Mouse (Mus musculus): ENCODE measurements around the gene Plxdc1.

The Plxdc1 gene

DNA sequence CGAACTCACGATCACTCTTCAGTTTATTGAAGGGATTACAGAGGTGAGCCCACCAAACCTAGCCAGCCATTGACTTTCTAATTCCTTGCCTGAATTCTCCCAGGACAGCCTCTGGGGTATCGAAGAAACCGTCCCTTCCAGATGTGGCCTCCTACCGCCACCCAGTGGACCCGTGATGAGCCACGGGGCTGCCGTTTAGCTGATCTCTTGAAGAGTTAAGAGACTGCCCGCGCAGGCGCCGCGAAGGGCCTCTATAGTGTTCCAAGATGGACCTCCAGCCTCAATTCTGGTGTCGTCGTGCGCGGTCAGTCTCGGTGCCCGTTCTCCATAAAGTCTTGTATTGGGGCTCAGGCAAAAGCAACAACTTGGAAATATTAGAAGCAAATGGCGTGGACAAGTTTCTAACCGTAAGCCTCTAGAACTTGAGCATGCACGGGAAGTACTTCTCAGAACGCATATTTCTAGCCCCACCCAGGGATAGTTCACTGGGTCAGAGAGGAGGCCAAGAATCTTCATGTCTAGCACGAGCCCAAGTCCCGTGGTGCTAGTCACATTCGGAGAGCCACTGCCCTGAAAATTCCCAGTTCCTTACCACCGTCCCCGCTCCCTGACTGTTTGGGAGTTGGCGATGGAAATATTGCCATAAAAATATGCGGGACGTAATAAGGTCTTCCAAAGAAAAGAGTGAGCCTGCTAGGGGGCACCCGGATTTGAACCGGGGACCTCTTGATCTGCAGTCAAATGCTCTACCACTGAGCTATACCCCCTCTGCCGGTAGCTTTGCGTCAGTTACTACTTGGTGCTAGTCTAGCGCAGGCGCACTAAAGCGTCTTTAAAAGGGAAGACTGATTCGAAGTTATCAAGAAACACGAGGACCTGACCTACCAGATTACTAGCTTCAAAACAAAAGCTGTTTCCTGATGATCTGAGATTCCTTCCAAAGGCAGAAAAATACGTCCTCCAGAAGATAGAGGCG, 1.6 kb upstream of the Plxdc1 start:
- DNase-seq (ENCODE audit: low spot score), result peak; percentile 85

DNA sequence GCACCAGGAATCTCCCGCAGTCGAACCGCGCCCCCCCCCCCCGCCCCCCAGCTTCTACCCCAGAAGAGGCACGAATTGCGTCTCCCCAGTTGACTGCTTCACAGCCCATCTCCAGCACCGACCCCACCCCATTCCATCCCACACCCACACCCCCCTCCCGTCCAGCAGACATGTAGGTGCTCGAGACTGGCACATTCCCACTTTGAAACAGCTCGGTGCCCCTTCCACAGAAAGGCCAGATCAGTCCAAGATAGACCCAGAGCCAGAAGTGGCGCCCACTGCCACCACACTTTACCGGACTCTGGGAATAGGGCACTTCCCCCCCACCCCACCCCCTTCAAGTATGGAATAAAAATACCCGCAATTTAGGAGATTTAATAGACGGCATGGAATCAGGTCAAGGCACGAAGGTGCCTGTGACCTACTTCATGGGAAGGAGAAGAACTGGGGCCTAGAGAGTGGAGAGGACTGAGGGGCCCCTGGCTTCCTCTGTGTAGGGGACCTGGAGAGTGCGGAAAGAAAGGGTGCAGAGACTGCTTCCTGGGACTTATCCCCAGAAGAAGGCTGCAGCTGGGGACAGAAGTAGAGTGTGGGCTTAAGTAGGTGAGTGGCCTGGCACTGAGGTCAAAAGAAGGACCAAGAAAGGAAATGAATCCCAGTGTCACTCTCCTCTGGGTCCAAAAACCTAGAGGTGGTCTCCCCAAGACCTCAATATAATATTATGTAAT, 658 bp upstream of the Plxdc1 start:
- DNase-seq (ENCODE audit: low spot score), result no peak

DNA sequence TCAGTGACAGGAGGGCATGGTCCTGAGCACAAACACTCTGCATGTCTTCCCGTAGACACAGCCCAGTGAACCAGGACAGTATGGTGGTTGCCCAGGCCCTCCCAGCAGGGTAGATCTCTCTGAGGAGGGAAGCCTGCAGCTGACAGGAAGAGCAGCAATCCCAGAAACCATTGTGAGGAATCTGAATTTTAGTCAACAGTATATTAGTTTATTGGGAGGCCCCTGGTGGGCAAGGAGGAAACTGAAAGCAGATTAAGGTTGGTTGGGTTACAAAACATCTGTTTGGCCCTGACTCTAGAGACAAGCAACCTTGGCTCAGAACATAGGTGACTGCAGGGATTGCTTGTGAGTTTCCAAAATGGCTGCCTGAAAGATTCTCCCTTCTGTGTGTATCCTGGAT, 2.3 kb downstream of the Plxdc1 start:
- DNase-seq (ENCODE audit: low spot score), result no peak

DNA sequence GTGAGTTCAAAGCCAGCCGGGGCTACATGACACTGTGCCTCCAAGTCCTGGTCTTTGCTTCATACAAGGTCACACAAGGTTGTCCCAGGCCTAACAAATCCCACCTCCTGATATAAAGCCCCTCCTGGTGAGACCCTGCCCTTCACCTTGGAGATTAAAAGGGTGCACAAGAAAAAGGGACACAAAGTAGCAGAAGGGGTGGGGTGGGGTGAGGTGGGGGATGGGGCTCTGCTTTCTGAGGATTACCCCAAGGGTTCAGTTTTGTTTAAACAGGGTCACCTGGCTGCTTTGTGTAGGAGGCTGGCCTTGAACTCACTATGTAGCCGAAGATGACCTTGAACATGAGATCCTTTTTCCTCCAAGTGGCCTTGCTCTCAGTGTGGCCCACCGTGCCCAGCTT, 2.7 kb downstream of the Plxdc1 start:
- no peak for DNase-seq (ENCODE audit: low spot score)

DNA sequence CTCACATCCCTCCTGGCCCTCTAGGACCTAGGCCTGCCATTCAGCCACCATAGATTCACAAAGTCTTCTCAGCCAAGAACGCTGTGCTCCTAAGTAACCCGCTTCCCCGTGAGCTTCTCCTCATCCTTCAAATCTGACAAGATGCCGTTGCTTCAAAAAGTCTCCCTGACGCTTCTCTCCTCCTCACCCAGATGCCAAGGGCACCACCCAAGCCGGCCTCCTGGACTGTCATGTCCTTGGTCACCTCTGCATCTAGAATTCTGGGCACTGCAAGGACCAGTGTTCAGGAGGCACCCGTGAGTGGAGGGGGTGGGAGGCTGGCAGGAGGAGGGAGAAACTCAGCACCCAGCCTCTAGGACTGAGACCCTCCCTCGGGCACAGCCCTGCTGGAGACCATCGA, 3.5 kb downstream of the Plxdc1 start:
- DNase-seq (ENCODE audit: low spot score), result no peak

DNA sequence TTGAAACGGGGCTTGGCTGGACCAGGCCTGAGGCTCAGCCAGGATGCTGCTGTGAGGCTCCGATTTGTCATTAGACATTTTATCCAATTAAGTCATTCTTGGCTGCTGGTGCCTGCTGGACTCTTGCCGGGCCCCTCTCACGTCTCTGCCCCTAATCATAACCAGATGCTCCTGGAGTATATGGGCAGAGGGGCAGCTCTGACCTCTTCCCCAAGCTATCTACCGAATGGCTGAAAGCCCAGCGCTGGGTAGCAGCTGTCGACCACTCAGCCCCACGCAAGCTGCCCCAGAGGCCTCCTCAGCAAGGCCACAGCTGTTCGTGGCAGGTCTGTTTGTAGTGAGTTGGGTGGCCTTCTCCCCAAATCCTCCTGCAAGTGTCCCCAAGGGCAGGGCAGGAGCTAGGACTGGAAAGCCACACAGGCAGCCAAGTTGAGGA, 5.7 kb downstream of the Plxdc1 start:
- DNase-seq (ENCODE audit: low spot score), result no peak

DNA sequence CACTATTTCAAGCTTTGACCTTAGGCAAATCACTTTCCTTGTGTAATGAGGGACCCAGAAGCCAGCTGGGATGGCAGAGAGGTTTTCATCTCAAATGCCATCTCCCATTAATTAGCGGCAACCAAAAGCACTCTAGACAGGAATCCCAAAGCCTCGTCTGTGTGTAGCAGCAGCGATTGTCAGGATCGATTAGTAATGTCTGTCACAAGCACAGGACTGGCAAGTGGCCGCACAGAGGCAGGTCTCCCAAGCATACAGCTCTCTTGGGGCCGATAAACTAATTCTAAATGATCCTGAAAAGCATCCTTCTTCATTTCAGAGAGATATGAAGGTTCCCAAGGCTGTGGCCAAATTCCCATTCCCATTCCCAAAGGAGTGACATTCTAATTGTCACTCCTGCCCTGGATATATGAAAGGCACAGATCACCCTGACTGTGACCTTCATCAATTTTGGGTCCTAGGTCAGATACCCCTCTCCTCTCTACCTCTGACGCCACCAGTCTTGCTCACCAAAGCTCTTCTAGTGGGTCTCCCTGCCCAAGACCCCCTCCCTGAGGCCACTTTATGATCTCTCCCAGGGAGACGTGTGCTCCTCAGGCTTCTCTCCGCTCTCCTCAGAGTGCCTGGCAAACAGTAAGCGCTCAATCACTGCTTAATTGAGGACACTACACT, 6.3 kb downstream of the Plxdc1 start:
- DNase-seq (ENCODE audit: low spot score), result no peak

DNA sequence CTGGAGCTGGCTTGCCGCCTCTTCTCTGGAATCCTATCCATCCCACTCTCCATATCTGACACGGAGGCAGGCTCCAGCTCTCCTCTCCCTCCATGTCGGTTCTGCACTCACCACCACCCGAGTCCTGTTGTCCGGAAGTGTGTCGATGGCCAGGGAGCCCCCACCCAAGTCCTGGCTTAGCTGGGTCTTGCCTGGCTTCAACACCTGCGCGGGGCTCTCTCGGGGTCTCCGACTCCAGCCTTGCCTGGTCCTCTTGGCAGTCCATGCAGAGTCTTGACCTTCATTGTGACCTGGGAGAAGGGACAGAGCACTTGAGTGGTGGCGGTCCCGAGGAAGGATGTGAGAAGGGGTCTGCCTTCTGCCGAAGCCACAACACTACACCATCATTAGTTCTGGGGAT, 7.9 kb downstream of the Plxdc1 start:
- no peak for DNase-seq (ENCODE audit: low spot score)

DNA sequence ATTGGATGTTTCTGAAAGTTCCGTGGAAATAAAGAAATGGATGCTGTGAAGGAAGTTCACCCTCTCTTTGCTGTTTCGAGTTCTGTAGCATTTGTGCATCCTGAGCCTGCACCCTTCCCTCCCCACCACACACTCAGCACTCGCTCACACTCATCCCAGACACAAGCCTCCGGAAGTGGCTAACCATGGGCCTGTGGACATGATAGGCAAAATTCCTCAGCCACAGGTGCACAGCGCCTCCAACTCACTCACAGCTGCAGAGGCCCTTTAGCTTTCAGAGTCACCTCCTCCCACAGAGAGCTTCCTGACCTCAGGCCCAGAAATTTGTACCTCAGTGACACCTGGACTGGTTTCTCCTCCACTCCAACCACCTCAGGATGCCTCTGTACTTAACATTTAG, 8.4 kb downstream of the Plxdc1 start:
- no peak for DNase-seq (ENCODE audit: low spot score)

DNA sequence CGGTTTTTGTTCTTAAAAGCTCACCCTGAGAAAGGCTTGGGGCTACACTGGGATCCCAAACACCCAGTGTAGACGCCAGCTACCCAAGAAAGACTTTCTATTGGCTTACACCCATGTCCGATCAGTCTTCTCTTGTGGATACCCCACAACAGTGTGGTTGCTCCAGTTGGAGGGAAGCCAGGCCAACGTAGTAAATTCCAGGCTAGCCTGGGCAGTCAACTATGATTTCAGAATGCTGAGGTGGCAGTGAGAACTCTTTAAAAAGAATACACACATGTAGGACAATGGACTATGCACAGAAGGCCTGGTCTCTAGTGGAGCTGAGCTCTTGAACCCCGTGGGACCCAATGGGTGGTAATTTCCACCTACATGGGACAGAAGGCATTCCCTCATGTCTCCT, 11.5 kb downstream of the Plxdc1 start:
- DNase-seq (ENCODE audit: low spot score), result no peak

DNA sequence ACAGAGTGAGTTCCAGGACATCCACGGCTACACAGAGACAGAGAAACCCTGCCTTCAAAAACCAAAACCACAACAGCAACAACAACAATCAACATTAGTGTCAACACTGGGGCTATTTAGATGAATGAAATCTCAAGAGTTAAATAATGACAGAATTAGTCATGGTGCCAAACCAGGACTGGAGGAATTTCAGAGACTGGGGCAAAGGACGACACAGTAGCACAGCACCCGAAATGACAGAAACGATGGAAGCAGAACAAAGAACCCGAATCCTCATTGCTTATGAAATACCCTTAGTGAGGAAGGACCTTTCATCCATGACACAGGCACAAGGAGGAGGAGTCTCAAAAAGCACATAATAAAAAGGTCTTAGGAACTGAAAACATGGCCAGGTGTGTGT, 12.1 kb downstream of the Plxdc1 start:
- no peak for DNase-seq (ENCODE audit: low spot score)

DNA sequence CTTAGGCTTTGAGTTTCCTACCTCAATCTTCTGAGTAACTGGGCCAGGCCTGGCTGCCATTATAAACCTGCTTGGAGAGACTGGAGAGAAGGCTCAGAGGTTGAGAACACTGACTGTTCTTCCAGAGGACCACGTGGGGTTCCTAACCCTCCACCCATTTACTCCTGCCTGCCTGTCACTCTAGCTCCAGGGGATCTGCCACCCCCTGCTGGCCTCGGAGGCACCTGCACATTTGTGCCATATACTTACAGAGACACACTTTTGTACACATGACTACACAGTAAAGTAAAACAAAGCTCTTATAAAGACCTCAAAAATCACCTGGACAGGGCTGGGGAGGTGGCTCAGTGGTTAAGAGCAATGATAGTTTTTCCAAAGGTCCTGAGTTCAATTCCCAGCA, 13.8 kb downstream of the Plxdc1 start:
- DNase-seq (ENCODE audit: low spot score), result no peak

DNA sequence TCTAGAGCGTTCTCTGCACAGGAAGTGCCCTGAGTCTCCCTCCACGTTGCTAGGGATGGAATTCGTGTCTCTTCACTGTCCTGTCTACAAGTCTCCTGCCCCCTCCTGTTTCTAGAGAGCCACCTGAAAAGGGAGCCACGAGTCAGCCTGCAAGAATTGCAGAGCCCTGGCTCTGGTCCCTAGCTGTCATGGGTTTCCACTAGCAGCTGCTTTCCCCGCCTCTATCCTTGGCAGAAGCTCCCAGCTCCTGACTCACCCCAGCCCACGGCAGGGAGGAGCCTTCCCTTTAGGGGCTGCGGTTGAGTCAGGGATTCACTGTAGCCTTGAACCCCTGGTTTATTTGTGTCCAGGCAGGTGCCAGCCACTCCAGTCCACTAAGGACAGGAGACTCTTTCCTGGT, 15.0 kb downstream of the Plxdc1 start:
- DNase-seq (ENCODE audit: low spot score), result no peak

DNA sequence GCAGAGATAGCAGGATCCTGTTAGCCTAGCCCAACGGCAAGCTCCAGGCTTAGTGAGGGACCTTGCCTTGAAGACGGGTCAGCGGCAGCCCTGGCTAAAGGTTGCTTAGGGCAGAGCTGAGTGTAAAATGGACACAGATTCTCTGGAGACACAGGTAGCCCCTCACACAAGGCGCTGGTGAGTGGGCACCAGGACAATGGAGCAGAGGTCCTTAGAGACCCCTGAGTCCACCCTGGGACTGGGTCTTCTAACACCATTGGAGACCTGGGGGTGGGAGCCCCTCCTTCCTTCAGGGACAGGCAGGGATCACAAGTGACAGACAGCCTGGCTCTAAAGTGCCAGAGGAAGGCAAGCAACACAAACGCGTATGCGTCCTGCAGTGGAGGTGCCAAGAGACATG, 15.5 kb downstream of the Plxdc1 start:
- no peak for DNase-seq (ENCODE audit: low spot score)

DNA sequence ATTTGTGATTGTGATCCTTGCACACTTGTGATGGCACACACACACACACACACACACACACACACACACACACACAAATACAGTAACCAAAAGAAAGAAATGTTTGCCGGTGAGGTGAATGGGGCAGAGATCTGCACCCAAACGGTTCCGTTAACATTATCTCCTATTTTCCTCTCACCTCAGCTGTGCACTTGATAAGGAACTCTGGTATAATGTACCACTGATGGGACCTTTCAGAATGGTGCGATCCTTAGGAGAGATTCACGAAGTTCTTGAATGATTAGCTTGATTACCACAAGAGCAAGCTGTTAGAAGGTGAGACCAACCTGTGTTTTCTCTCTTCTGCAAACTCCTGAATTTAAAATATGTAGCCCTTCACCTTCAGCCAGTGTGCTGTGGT, 17.9 kb downstream of the Plxdc1 start:
- no peak for DNase-seq (ENCODE audit: low spot score)

DNA sequence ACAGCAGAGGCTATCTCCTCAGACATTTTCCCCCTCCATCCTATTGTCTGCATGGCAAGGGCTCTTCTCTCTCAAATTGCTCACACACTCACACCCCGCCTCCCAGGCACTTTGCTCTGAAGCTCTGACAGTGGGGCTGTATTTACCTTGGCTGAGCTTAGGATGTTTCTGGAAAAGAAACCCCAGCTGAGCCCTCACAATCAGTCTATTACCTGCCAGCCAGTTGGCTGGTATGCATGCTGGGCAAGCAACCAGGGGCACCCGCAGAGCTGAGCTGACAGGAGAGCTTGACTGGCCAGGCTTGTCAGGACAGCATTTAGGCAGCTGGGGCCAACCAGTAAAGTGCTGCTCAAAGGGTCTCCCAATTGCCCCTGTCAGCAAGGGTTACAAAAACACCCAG, 19.1 kb downstream of the Plxdc1 start:
- DNase-seq (ENCODE audit: low spot score), result no peak

DNA sequence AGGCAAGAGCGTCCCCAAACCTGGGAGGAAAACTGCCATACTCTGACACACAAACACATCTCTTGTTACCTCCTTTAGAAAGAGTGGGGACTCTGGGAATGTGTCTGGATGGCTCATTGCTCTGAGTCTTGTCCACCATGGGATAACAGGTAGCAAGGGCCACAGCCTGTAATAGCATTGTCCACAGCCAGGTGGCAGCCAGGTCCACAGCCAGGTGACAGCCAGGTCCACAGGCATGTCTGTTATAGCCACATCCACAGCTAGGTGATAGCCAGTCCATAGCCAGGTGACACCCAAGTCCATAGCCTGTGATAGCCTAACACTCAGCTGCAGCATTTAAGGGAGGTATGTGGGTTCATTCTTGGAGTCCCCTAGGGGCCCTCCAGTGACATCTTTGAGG, 25.3 kb downstream of the Plxdc1 start:
- no peak for DNase-seq (ENCODE audit: low spot score)

DNA sequence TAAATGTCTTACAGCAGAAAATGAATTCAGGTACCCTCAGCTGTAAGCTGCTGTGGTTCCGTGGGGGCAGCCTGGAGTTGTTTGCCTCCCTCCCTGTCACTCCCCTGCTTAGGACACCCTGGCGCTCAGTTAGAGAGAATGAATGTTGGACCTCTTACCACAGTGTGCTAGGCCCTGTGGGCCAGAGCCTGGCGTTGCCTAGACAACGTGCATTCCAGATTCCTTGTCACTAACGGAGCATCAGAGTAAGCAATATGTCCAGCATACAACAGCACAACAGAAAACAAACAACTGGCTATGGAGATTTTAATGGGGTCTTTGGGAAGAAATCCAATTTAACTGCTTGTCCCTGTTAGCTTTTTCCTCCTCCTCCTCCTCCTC, 27.0 kb downstream of the Plxdc1 start:
- DNase-seq (ENCODE audit: low spot score), result no peak

DNA sequence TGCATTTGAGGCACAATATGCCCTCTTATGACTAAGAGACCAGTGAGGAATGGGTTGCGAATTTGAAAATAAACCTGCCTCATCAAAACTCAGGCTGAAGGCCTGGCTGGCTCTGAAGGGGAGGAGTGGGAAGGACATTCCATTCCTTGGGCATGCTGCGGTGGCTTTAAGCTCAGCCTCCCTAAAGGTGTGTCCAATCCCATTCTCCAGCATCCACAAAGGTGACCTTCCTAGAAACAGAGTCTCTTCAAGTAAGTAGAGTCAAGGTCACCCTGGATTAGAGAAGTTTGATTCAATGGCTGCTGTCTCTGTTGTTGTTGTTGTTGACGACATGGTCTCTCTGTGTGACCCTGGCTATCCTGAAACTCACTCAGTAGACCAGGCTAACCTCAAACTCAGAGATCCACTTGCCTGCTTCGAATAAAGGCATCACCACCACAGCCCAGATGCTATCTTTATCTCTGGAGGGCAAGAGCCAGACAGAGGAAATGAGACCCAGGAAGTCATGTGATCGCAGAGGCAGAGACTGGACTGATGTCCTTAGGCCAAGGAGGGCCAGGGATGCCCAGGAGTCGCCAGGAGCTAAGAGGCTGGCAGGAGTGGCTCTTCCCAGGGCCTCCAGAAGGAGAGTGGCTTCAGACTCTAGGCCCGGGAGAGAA, 27.5 kb downstream of the Plxdc1 start:
- DNase-seq (ENCODE audit: low spot score), result no peak

DNA sequence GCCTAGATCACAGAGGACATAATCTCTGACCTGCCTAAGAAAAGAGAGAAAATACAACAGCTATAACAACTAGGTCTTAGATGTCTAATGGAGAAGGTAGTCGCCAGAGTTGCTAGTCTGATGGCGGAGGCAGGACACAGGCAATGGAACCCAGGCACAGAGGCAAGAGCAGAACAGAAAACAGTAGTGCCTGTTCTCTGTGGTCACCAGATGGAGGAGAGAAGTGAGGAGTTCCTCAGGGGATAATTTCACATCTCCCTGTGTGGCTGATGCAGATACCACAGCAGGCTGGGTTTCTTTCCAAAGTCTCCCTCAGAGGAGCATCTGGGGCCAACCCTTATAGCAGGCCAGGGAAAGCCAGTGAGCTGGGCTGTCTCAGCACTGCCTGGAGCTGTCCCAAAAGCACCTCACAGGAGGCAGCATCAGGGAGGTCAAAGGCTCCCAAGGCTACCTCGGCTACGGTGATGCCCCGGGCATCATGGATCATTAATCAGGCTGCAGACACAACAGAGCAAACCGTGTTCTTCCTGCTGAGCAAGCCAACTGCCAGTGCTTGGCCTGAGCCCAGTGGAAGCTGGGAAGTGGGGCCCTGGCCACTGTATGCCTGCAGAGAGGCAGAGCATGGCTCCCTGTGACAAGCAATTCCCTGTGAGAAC, 29.2 kb downstream of the Plxdc1 start:
- DNase-seq (ENCODE audit: low spot score), result no peak

DNA sequence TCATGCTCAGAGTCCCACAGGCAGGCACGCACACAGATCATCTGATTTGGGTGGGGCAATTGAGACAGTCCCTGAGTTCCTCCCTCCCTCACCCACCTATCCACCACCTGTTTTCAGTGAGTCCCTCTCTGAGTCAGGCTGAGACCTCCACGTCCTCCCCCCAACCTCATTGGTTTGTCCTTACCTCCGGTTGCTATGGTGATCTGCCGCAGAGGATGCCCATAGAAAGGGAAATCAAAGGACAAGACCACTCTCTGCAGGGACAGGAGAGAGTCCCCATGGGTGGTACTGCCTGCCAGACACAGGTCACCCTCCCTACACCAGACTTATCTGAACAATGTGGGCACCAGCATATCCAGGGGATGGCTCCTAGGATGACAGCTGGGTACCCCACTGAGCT, 30.3 kb downstream of the Plxdc1 start:
- DNase-seq (ENCODE audit: low spot score), result no peak
